Mouse (Mus musculus) CH12.LX (cell line): ENCODE results near the gene Etfa. TPM values are rescaled to one million over a fixed set of nuclear protein-coding genes. Genes with fewer than 3 reads are reported as not detected.

Experiments used
- DNase-seq: peaks from one replicate; pipeline ENCODE4 v3.0.0-alpha.2; 2013; ENCODE audit errors: extremely low read depth
- H3K27ac ChIP-seq: 2 replicates; pipeline ENCODE4 v1.5.1; 2012; ENCODE audit warnings: low read depth, mild to moderate bottlenecking, control low read depth, moderate library complexity; ENCODE audit not compliant: insufficient read depth
- H3K27me3 ChIP-seq: replicated peaks from 2 replicates; pipeline ENCODE3; 2012; ENCODE audit warnings: inconsistent platforms
- H3K36me3 ChIP-seq, 2 experiments: replicated peaks in 1 of 2; 2 replicates each; pipeline versions ENCODE3 to v1.6.1; 2012; ENCODE audit warnings: inconsistent platforms in 1 of 2, low read length in 1 of 2, mild to moderate bottlenecking in 1 of 2, mixed read lengths in 1 of 2, moderate library complexity in 1 of 2; ENCODE audit not compliant: control insufficient read depth in 1 of 2, insufficient read depth in 1 of 2
- H3K4me1 ChIP-seq, 2 experiments: 2 replicates each; pipeline ENCODE4 v1.6.1; 2012; ENCODE audit warnings: inconsistent platforms in 1 of 2, moderate library complexity in 1 of 2; ENCODE audit not compliant: insufficient read depth in 2 of 2, control insufficient read depth in 1 of 2
- H3K4me2 ChIP-seq: 2 replicates; pipeline ENCODE4 v1.6.1; 2012; ENCODE audit warnings: low read depth, mild to moderate bottlenecking, control low read depth; ENCODE audit not compliant: poor library complexity, insufficient read depth, severe bottlenecking
- H3K4me3 ChIP-seq, 3 experiments: fragments of 150-350 bp in 1 of 3; sonication (generic) in 1 of 3; replicated peaks in 1 of 3; 2 replicates each; pipeline versions ENCODE3 to v1.5.1; 2011 to 2012; ENCODE audit warnings: low read depth in 2 of 3, low read length in 2 of 3, mild to moderate bottlenecking in 2 of 3, moderate library complexity in 2 of 3, control low read depth in 1 of 3, improper control_type of control experiment in 1 of 3, inconsistent platforms in 1 of 3, mixed read lengths in 1 of 3; ENCODE audit not compliant: poor library complexity in 1 of 3
- H3K79me2 ChIP-seq: replicated peaks from 2 replicates; pipeline ENCODE4 v1.6.1; 2012; ENCODE audit warnings: mild to moderate bottlenecking, moderate library complexity; ENCODE audit not compliant: control insufficient read depth, poor library complexity, insufficient read depth, severe bottlenecking; ENCODE audit errors: extremely low read depth
- H3K9ac ChIP-seq: 2 replicates; pipeline ENCODE4 v1.6.1; 2012; ENCODE audit warnings: low read depth, mild to moderate bottlenecking, control low read depth, moderate library complexity; ENCODE audit not compliant: insufficient read depth
- H3K9me3 ChIP-seq: replicated peaks from 2 replicates; pipeline ENCODE3; 2012; ENCODE audit warnings: low read length, inconsistent platforms, mixed read lengths
- BHLHE40 ChIP-seq: IDR thresholded peaks from 2 replicates; pipeline ENCODE4 v1.6.1; 2011; ENCODE audit warnings: mild to moderate bottlenecking, low read depth, low read length, improper control_type of control experiment
- E2F4 ChIP-seq: IDR thresholded peaks from 2 replicates; pipeline ENCODE4 v1.6.1; 2011; ENCODE audit warnings: low read depth, low read length, improper control_type of control experiment; ENCODE audit not compliant: insufficient replicate concordance
- ELF1 ChIP-seq: IDR thresholded peaks from 2 replicates; pipeline ENCODE4 v1.6.1; 2014; ENCODE audit warnings: low read depth, mild to moderate bottlenecking, inconsistent platforms, low read length, improper control_type of control experiment
- ETS1 ChIP-seq: conservative IDR thresholded peaks from 2 replicates; pipeline ENCODE4 v1.6.1; 2012; ENCODE audit warnings: low read depth, mild to moderate bottlenecking, inconsistent platforms, low read length, improper control_type of control experiment, moderate library complexity
- GABPA ChIP-seq: IDR thresholded peaks from 2 replicates; pipeline ENCODE4 v1.6.1; 2012; ENCODE audit warnings: low read depth, low read length, improper control_type of control experiment, inconsistent platforms; ENCODE audit not compliant: insufficient replicate concordance
- HCFC1 ChIP-seq: IDR thresholded peaks from 2 replicates; pipeline ENCODE4 v1.6.1; 2012; ENCODE audit warnings: low read depth, mild to moderate bottlenecking, inconsistent platforms, low read length, improper control_type of control experiment
- JUN ChIP-seq: IDR thresholded peaks from 2 replicates; pipeline ENCODE4 v1.6.1; 2011; ENCODE audit warnings: low read depth, mild to moderate bottlenecking, low read length, improper control_type of control experiment, moderate library complexity; ENCODE audit not compliant: insufficient read depth
- KAT2A ChIP-seq: IDR thresholded peaks from 2 replicates; pipeline ENCODE4 v1.6.1; 2012; ENCODE audit warnings: low read length, improper control_type of control experiment, inconsistent platforms; ENCODE audit not compliant: insufficient replicate concordance
- MAFK ChIP-seq: IDR thresholded peaks from 2 replicates; pipeline ENCODE4 v1.6.1; 2011; ENCODE audit warnings: low read length, improper control_type of control experiment; ENCODE audit not compliant: insufficient replicate concordance
- MAX ChIP-seq: IDR thresholded peaks from 2 replicates; pipeline ENCODE4 v1.6.1; 2011; ENCODE audit warnings: low read length, improper control_type of control experiment
- MAZ ChIP-seq: IDR thresholded peaks from 2 replicates; pipeline ENCODE4 v1.6.1; 2012; ENCODE audit warnings: low read depth, mild to moderate bottlenecking, inconsistent platforms, low read length, improper control_type of control experiment, moderate library complexity
- MEF2A ChIP-seq: IDR thresholded peaks from 2 replicates; pipeline ENCODE4 v1.6.1; 2014; ENCODE audit warnings: low read depth, mild to moderate bottlenecking, inconsistent platforms, low read length, improper control_type of control experiment, borderline replicate concordance
- MXI1 ChIP-seq: IDR thresholded peaks from 2 replicates; pipeline ENCODE4 v1.6.1; 2011; ENCODE audit warnings: mild to moderate bottlenecking, low read depth, low read length, improper control_type of control experiment
- MYC ChIP-seq: IDR thresholded peaks from 2 replicates; pipeline ENCODE4 v1.6.1; 2011; ENCODE audit warnings: low read depth, mild to moderate bottlenecking, improper control_type of control experiment, low read length
- NELFE ChIP-seq: IDR thresholded peaks from 2 replicates; pipeline ENCODE4 v1.6.1; 2011; ENCODE audit warnings: low read depth, low read length, improper control_type of control experiment
- NRF1 ChIP-seq: IDR thresholded peaks from 2 replicates; pipeline ENCODE4 v1.6.1; 2014; ENCODE audit warnings: low read depth, mild to moderate bottlenecking, inconsistent platforms, low read length, improper control_type of control experiment, moderate library complexity
- PAX5 ChIP-seq: IDR thresholded peaks from 2 replicates; pipeline ENCODE4 v1.6.1; 2012; ENCODE audit warnings: low read length, inconsistent platforms, mixed read lengths
- POLR2AphosphoS2 ChIP-seq: IDR thresholded peaks from 2 replicates; pipeline ENCODE4 v1.6.1; 2011; ENCODE audit warnings: low read depth, low read length, improper control_type of control experiment
- RAD21 ChIP-seq: IDR thresholded peaks from 2 replicates; pipeline ENCODE4 v1.6.1; 2011; ENCODE audit warnings: low read depth, mild to moderate bottlenecking, low read length, improper control_type of control experiment, moderate library complexity
- RCOR1 ChIP-seq: conservative IDR thresholded peaks from 2 replicates; pipeline ENCODE4 v1.6.1; 2012; ENCODE audit warnings: low read depth, mild to moderate bottlenecking, inconsistent platforms, low read length, improper control_type of control experiment
- SIN3A ChIP-seq: IDR thresholded peaks from 2 replicates; pipeline ENCODE4 v1.6.1; 2012; ENCODE audit warnings: low read length, improper control_type of control experiment, inconsistent platforms
- TBP ChIP-seq: conservative IDR thresholded peaks from 2 replicates; pipeline ENCODE4 v1.6.1; 2011; ENCODE audit warnings: low read depth, low read length, improper control_type of control experiment
- USF1 ChIP-seq: IDR thresholded peaks from 2 replicates; pipeline ENCODE4 v1.6.1; 2014; ENCODE audit warnings: low read depth, mild to moderate bottlenecking, inconsistent platforms, low read length, improper control_type of control experiment
- ZC3H11A ChIP-seq: IDR thresholded peaks from 2 replicates; pipeline ENCODE4 v1.6.1; 2012; ENCODE audit warnings: low read depth, mild to moderate bottlenecking, inconsistent platforms, low read length, improper control_type of control experiment
- ZNF384 ChIP-seq: IDR thresholded peaks from 2 replicates; pipeline ENCODE4 v1.6.1; 2012; ENCODE audit warnings: low read depth, low read length, improper control_type of control experiment, inconsistent platforms
- dilution Hi-C: fragments of 300-500 bp; cut with MboI; formaldehyde crosslinking; loops from 2 replicates; pipeline ENCODE4 v1.14.3; 2020; ENCODE audit warnings: low sequenced_read_pairs; ENCODE audit not compliant: extremely low pct_unique_long_range_greater_than_20kb, extremely low pct_ligation_motif_present
- in situ Hi-C: fragments of 300-500 bp; cut with MboI; formaldehyde crosslinking; loops from 3 replicates; pipeline ENCODE4 v1.14.3; 2019; ENCODE audit warnings: low sequenced_read_pairs, low pct_ligation_motif_present, low pct_unique_long_range_greater_than_20kb, mixed read lengths
- polyA plus RNA-seq: library from polyadenylated mRNA; unstranded; fragments of >175 nt; gene quantifications from 2 replicates; pipeline ENCODE4 v1.2.1, GENCODE M21; 2012; ENCODE audit warnings: low read depth; ENCODE audit not compliant: insufficient read length
- total RNA-seq, 2 experiments: library from RNA; depleted of rRNA; stranded (reverse); fragments of 300-350 nt in 1 of 2; fragments of >200 nt in 1 of 2; gene quantifications; 2 replicates each; pipeline ENCODE4 v1.2.3; 2012 to 2014

The Etfa gene
- total and polyA plus RNA-seq, 3 experiments, result 42.7 to 121 (median 69.3) TPM

GRCm38 (mm10) chr9:55453366-55453765 is 58.7 kb downstream of the Etfa start:
- peaks cover 11 to 34% of the 10 kb centered on the region in 2 experiments for H3K36me3 ChIP-seq
- in situ Hi-C loops, result no loop called here

GRCm38 (mm10) chr9:55452906-55453305 is 59.1 kb downstream of the Etfa start:
- Histone ChIP-seq H3K27ac (no peak overlapping the region), H3K9ac (no peak overlapping the region), H3K36me3 (peaks cover 11 to 34% of the 10 kb centered on the region in 2 experiments), H3K9me3 (no peaks in the 10 kb centered on the region), H3K4me3 (no peak overlapping the region), H3K27me3 (no peaks in the 10 kb centered on the region), H3K79me2 (no peaks in the 10 kb centered on the region), H3K4me2 (no peak overlapping the region), H3K4me1 (no peaks in the 10 kb centered on the region)
- DNase-seq, result no peak
- dilution Hi-C loops (no loop called here), in situ Hi-C loops (no loop called here)
- TF ChIP-seq PAX5 (no peak), ZC3H11A (no peak), BHLHE40 (no peak), RAD21 (no peak), JUN (no peak), ZNF384 (no peak), MAFK (no peak), MYC (no peak), RCOR1 (no peak), TBP (no peak), HCFC1 (no peak), USF1 (no peak), MEF2A (no peak), ELF1 (no peak), SIN3A (no peak), GABPA (no peak), KAT2A (no peak), ETS1 (no peak), MAX (no peak)

More at GRCm38 (mm10) chr9:55453366-55453765, 58.7 kb downstream of the Etfa start:
- no peak overlapping the region for H3K27ac ChIP-seq
- H3K9me3 ChIP-seq, result no peaks in the 10 kb centered on the region
- H3K27me3 ChIP-seq, result no peaks in the 10 kb centered on the region
- no peak overlapping the region for H3K4me2 ChIP-seq
- no peak overlapping the region for H3K4me3 ChIP-seq
- DNase-seq, result no peak
- dilution Hi-C loops, result no loop called here
- no peaks in the 10 kb centered on the region for H3K79me2 ChIP-seq
- H3K4me1 ChIP-seq, result no peaks in the 10 kb centered on the region
- no peak overlapping the region for H3K9ac ChIP-seq
- TF ChIP-seq NRF1 (no peak), MAZ (no peak), MYC (no peak), PAX5 (no peak), MAFK (no peak), E2F4 (no peak), POLR2AphosphoS2 (no peak), RCOR1 (no peak), KAT2A (no peak), JUN (no peak), MXI1 (no peak), BHLHE40 (no peak), ZNF384 (no peak), USF1 (no peak), NELFE (no peak)
